Comparison of ENCODE assay signal across 12 mouse cellular contexts in genomic region chr13:113436288-113436687, GRCm38 (mm10).
"Had no signal": no experiment of that assay in that cellular context is flagged by ENCODE, and none has a peak within 500 bp of the region (broad histone marks: within the 10 kb centered on the region; RNA-seq: fewer than 3 reads in every experiment).

No protein-coding gene starts in this region.

- DNase-seq: kidney, adult 2 months; kidney, postnatal 25 days; layer of hippocampus, adult 9-11 months; lung, adult 18-20 months; lung, postnatal 10 days; lung, postnatal 36 days; right cerebral cortex, adult 18-20 months; right cerebral cortex, postnatal 14 days; right cerebral cortex, postnatal 4 days; thymus, postnatal 25 days had no signal

- ATAC-seq: intestine, postnatal 0 days; midbrain, embryonic 16.5 days had no signal
